Comparison of ENCODE assay signal across 9 mouse cellular contexts in genomic region chr11:120548786-120549167, GRCm38 (mm10). TPM values are rescaled to one million over a fixed set of nuclear protein-coding genes. Genes with fewer than 3 reads are reported as not detected.
DNase-seq lines count a peak whose midpoint lies in the region; ATAC-seq lines count a peak whose summit lies in the region.
"Had no signal": no experiment of that assay in that cellular context is flagged by ENCODE, and none has a peak within 500 bp of the region (broad histone marks: within the 10 kb centered on the region; RNA-seq: fewer than 3 reads in every experiment).

No protein-coding gene starts in this region.

- peak overlapping the region; percentile 90 for H3K4me3 ChIP-seq in hindbrain, embryonic 12.5 days
- peak overlapping the region; percentile 98 for H3K4me3 ChIP-seq in midbrain, embryonic 14.5 days (replicated peaks; ENCODE audit: low read depth, low read length)

- H3K4me2 ChIP-seq in hindbrain, embryonic 12.5 days (replicated peaks) = peak overlapping the region; percentile 94
- H3K4me2 ChIP-seq in midbrain, embryonic 14.5 days (ENCODE audit: low read length) = peak overlapping the region; percentile 94

- H3K9ac ChIP-seq in hindbrain, embryonic 12.5 days = peak overlapping the region; percentile 98
- peak overlapping the region; percentile 93 for H3K9ac ChIP-seq in midbrain, embryonic 14.5 days (replicated peaks; ENCODE audit: low read length)

- ATAC-seq in hindbrain, embryonic 12.5 days (ENCODE audit: low FRiP score) = no peak
- ATAC-seq in midbrain, embryonic 14.5 days (ENCODE audit: low FRiP score, low TSS enrichment) = no peak
- ATAC-seq in megakaryocyte progenitor cell, adult 5-6 weeks (replicated peaks; ENCODE audit: poor library complexity) = no peak

- peak; percentile 20 for DNase-seq in kidney, adult 9 months
- no peak for DNase-seq in kidney, adult 18-20 months
- DNase-seq in c-Kit-positive CD71-positive TER-119-positive erythroid progenitor cells, embryonic 14.5 days (ENCODE audit: low spot score) = peak; percentile 16
- no peak for DNase-seq in midbrain, embryonic 14.5 days
- DNase-seq in embryo, embryonic 11 days = no peak
- no peak for DNase-seq in ovary, adult 18-20 months (ENCODE audit: low spot score)

- peak overlapping the region; percentile 83 for H3K27ac ChIP-seq in hindbrain, embryonic 12.5 days
- H3K27ac ChIP-seq in midbrain, embryonic 14.5 days (replicated peaks; ENCODE audit: low read depth, low read length) = peak overlapping the region; percentile 81; the same call in 1 of the 2 replicates

- H3K27me3 ChIP-seq in hindbrain, embryonic 12.5 days = no peaks in the 10 kb centered on the region
- H3K27me3 ChIP-seq in midbrain, embryonic 14.5 days (ENCODE audit: control insufficient read depth, insufficient read depth, low read length) = no peaks in the 10 kb centered on the region

- peaks cover 26% of the 10 kb centered on the region for H3K4me1 ChIP-seq in hindbrain, embryonic 12.5 days
- H3K4me1 ChIP-seq in midbrain, embryonic 14.5 days (ENCODE audit: control insufficient read depth, insufficient read depth, low read length) = peaks cover 18% of the 10 kb centered on the region

- H3K9me3 ChIP-seq in hindbrain, embryonic 12.5 days (replicated peaks) = no peaks in the 10 kb centered on the region
- no peaks in the 10 kb centered on the region for H3K9me3 ChIP-seq in midbrain, embryonic 14.5 days (ENCODE audit: control insufficient read depth, low read length)

- WGBS in hindbrain, embryonic 12.5 days = 39% methylated on average over 7 of the region's 7 CpGs
- 30% methylated on average over 7 of the region's 7 CpGs for WGBS in midbrain, embryonic 14.5 days

- H3K36me3 ChIP-seq in hindbrain, embryonic 12.5 days = peaks cover 12% of the 10 kb centered on the region
- peaks cover 15% of the 10 kb centered on the region for H3K36me3 ChIP-seq in midbrain, embryonic 14.5 days (ENCODE audit: control insufficient read depth, insufficient read depth, low read length)

RNA-seq across cellular contexts. Expression of gene Mcrip1, which starts 0.8 kb away (rescaled TPM):
- 210 and 219 TPM in 2 replicates for polyA plus RNA-seq in hindbrain, embryonic 12.5 days (2016; fragmentation: Nextera tagmentation; extraction: Ambion mirVana)
- 268 and 318 TPM in 2 replicates for polyA plus RNA-seq in midbrain, embryonic 14.5 days (2014; fragmentation: Nextera tagmentation; extraction: Ambion mirVana)
- total RNA-seq in megakaryocyte progenitor cell, adult 5-6 weeks (2015) = 71.6 and 75.3 TPM in 2 replicates
- 24.2 and 25.8 TPM in 2 replicates for total RNA-seq in megakaryocyte progenitor cell, adult 5-6 weeks (2017)

RNA-seq across cellular contexts. Expression of gene Ppp1r27, which starts 2.2 kb away (rescaled TPM):
- polyA plus RNA-seq in hindbrain, embryonic 12.5 days (2016; fragmentation: Nextera tagmentation; extraction: Ambion mirVana) = not detected in 2 replicates
- polyA plus RNA-seq in midbrain, embryonic 14.5 days (2014; fragmentation: Nextera tagmentation; extraction: Ambion mirVana) = not detected in 2 replicates
- total RNA-seq in megakaryocyte progenitor cell, adult 5-6 weeks (2015) = not detected in 2 replicates
- total RNA-seq in megakaryocyte progenitor cell, adult 5-6 weeks (2017) = 1.3 TPM in 1 of 2 replicates, not detected in the other
- polyA plus RNA-seq: large intestine, adult 2 months had no signal

RNA-seq across cellular contexts. Expression of gene Gcgr, which starts 18.3 kb away (rescaled TPM):
- polyA plus RNA-seq in hindbrain, embryonic 12.5 days (2016; fragmentation: Nextera tagmentation; extraction: Ambion mirVana) = 0.47 and 0.54 TPM in 2 replicates
- 0.18 and 0.21 TPM in 2 replicates for polyA plus RNA-seq in midbrain, embryonic 14.5 days (2014; fragmentation: Nextera tagmentation; extraction: Ambion mirVana)
- total RNA-seq in megakaryocyte progenitor cell, adult 5-6 weeks (2015) = not detected in 2 replicates
- total RNA-seq in megakaryocyte progenitor cell, adult 5-6 weeks (2017) = not detected in 2 replicates

RNA-seq across cellular contexts. Expression of gene P4hb, which starts 24.3 kb away (rescaled TPM):
- 473 and 486 TPM in 2 replicates for polyA plus RNA-seq in hindbrain, embryonic 12.5 days (2016; fragmentation: Nextera tagmentation; extraction: Ambion mirVana)
- 241 and 300 TPM in 2 replicates for polyA plus RNA-seq in midbrain, embryonic 14.5 days (2014; fragmentation: Nextera tagmentation; extraction: Ambion mirVana)
- 669 and 748 TPM in 2 replicates for total RNA-seq in megakaryocyte progenitor cell, adult 5-6 weeks (2015)
- 1,254 and 1,320 TPM in 2 replicates for total RNA-seq in megakaryocyte progenitor cell, adult 5-6 weeks (2017)

RNA-seq across cellular contexts. Expression of gene Arhgdia, which starts 32.6 kb away (rescaled TPM):
- 548 TPM in 2 replicates for polyA plus RNA-seq in hindbrain, embryonic 12.5 days (2016; fragmentation: Nextera tagmentation; extraction: Ambion mirVana)
- 353 and 438 TPM in 2 replicates for polyA plus RNA-seq in midbrain, embryonic 14.5 days (2014; fragmentation: Nextera tagmentation; extraction: Ambion mirVana)
- total RNA-seq in megakaryocyte progenitor cell, adult 5-6 weeks (2015) = 401 and 420 TPM in 2 replicates
- 177 and 193 TPM in 2 replicates for total RNA-seq in megakaryocyte progenitor cell, adult 5-6 weeks (2017)

Comparison
In these comparisons a context has a peak if more than half of its experiments do, and no peak if none do; other contexts are left out.
1. DNase-seq: peak in kidney, adult 9 months (single experiment) and c-Kit-positive CD71-positive TER-119-positive erythroid progenitor cells, embryonic 14.5 days (single experiment); none in kidney, adult 18-20 months (single experiment), midbrain, embryonic 14.5 days (single experiment), embryo, embryonic 11 days (single experiment) and ovary, adult 18-20 months (single experiment).